Mouse (Mus musculus): ENCODE measurements around the gene Itgb4. TPM values are rescaled to one million over a fixed set of nuclear protein-coding genes. Genes with fewer than 3 reads are reported as not detected.
A peak's percentile ranks its signal among the peaks of the same experiment; 100 is the strongest.

The Itgb4 gene
- polyA plus RNA-seq, 1 experiment = 28.6 TPM

GRCm38 (mm10) chr11:116004840-116005700 is 30.6 kb downstream of the Itgb4 start:
- H3K4me3 ChIP-seq (replicated peaks; ENCODE audit: insufficient read depth, low read depth, low read length) = no peak overlapping the region
- no peaks in the 10 kb centered on the region for H3K27me3 ChIP-seq (ENCODE audit: control insufficient read depth, insufficient read depth, low read length)
- H3K4me1 ChIP-seq (ENCODE audit: control insufficient read depth, insufficient read depth, low read length) = peaks cover 27% of the 10 kb centered on the region
- TF ChIP-seq CTCF (IDR thresholded peaks at IDR 0.05; ENCODE audit: borderline replicate concordance, insufficient read depth, low read depth, low read length) (peak; percentile 16; the same call in 1 of the 2 replicates), POLR2A (IDR thresholded peaks at IDR 0.05; ENCODE audit: borderline replicate concordance, insufficient read depth, low read length) (no peak)
- no peak overlapping the region for H3K27ac ChIP-seq (ENCODE audit: insufficient read depth, low read length)
- 17% methylated on average over 54 of the region's 54 CpGs for WGBS
- peak; percentile 47 to 49 for DNase-seq

- no peak overlapping the region for H3K4me3 ChIP-seq (replicated peaks; ENCODE audit: insufficient read depth, low read depth, low read length)
- no peaks in the 10 kb centered on the region for H3K27me3 ChIP-seq (ENCODE audit: control insufficient read depth, insufficient read depth, low read length)
- DNase-seq = no peak
- peaks cover 35% of the 10 kb centered on the region for H3K4me1 ChIP-seq (ENCODE audit: control insufficient read depth, insufficient read depth, low read length)
- TF ChIP-seq CTCF (IDR thresholded peaks at IDR 0.05; ENCODE audit: borderline replicate concordance, insufficient read depth, low read depth, low read length) (no peak), POLR2A (IDR thresholded peaks at IDR 0.05; ENCODE audit: borderline replicate concordance, insufficient read depth, low read length) (no peak)
- H3K27ac ChIP-seq (ENCODE audit: insufficient read depth, low read length) = no peak overlapping the region
- WGBS = 92% methylated on average over 9 of the region's 9 CpGs
Measured at GRCm38 (mm10) chr11:116005701-116006419, 31.4 kb downstream of the Itgb4 start.

DNA sequence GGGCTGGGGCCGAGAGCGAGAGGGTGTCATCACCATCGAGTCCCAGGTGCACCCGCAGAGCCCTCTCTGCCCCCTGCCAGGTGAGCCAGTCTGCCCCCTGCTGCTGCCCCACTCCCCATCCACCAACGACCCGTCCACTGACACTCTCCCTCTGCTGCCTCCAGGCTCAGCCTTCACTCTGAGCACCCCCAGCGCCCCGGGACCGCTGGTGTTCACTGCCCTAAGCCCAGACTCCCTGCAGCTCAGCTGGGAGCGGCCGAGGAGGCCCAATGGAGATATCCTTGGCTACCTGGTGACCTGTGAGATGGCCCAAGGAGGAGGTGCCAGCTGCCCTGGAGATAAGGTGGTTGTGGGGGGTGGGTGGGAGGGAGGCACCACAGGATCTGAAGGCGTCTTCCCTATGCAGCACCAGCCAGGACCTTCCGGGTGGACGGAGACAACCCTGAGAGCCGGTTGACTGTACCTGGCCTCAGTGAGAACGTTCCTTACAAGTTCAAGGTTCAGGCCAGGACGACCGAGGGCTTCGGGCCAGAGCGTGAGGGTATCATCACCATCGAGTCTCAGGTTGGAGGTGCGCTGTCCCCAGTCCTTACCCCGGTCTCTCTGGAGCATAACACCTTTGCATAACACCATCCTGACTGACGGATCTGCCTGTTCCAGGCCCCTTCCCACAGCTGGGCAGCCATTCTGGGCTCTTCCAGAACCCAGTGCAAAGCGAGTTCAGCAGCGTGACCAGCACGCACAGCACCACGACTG is 32.8 kb downstream of the Itgb4 start:
- no peak overlapping the region for H3K4me3 ChIP-seq (replicated peaks; ENCODE audit: insufficient read depth, low read depth, low read length)
- H3K4me1 ChIP-seq (ENCODE audit: control insufficient read depth, insufficient read depth, low read length) = peaks cover 37% of the 10 kb centered on the region
- whole genome bisulfite sequencing = 94% methylated on average over 28 of the region's 28 CpGs
- TF ChIP-seq CTCF (IDR thresholded peaks at IDR 0.05; ENCODE audit: borderline replicate concordance, insufficient read depth, low read depth, low read length) (no peak), POLR2A (IDR thresholded peaks at IDR 0.05; ENCODE audit: borderline replicate concordance, insufficient read depth, low read length) (no peak)
- H3K27ac ChIP-seq (ENCODE audit: insufficient read depth, low read length) = no peak overlapping the region
- no peaks in the 10 kb centered on the region for H3K27me3 ChIP-seq (ENCODE audit: control insufficient read depth, insufficient read depth, low read length)
- DNase-seq = no peak

DNA sequence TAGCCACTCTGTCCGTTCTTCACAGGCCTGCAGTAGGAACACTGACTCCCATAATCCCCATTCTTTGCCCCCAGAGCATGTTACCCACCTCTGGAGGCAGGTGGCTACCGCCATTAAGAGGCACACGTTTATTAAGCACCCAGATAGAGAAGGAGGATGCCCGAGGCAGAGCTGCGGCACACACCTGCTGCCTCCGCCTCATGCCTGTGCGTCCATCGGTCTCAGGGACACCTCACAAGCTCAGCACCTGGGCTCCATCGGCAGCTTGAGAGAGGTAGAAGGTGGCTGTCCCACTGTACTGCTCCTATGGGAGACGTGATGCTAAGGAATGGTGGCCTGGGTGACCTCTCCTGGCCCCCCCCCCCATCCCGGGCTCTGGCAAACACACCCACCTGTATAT is 33.9 kb downstream of the Itgb4 start:
- Histone ChIP-seq H3K4me1 (ENCODE audit: control insufficient read depth, insufficient read depth, low read length) (peaks cover 40% of the 10 kb centered on the region), H3K27me3 (ENCODE audit: control insufficient read depth, insufficient read depth, low read length) (no peaks in the 10 kb centered on the region), H3K4me3 (replicated peaks; ENCODE audit: insufficient read depth, low read depth, low read length) (no peak overlapping the region), H3K27ac (ENCODE audit: insufficient read depth, low read length) (no peak overlapping the region)
- 93% methylated on average over 11 of the region's 11 CpGs for WGBS
- no peak for DNase-seq
- TF ChIP-seq CTCF (IDR thresholded peaks at IDR 0.05; ENCODE audit: borderline replicate concordance, insufficient read depth, low read depth, low read length) (no peak), POLR2A (IDR thresholded peaks at IDR 0.05; ENCODE audit: borderline replicate concordance, insufficient read depth, low read length) (no peak)

- WGBS = 65% methylated on average over 13 of the region's 13 CpGs
- peak in 1 of 2 experiments; percentile 43 for DNase-seq
- Histone ChIP-seq H3K4me3 (replicated peaks; ENCODE audit: insufficient read depth, low read depth, low read length) (no peak overlapping the region), H3K27ac (ENCODE audit: insufficient read depth, low read length) (peak overlapping the region; percentile 48), H3K27me3 (ENCODE audit: control insufficient read depth, insufficient read depth, low read length) (no peaks in the 10 kb centered on the region), H3K4me1 (ENCODE audit: control insufficient read depth, insufficient read depth, low read length) (peaks cover 40% of the 10 kb centered on the region)
- no peak for TF ChIP-seq POLR2A (IDR thresholded peaks at IDR 0.05; ENCODE audit: borderline replicate concordance, insufficient read depth, low read length)
- no peak for TF ChIP-seq CTCF (IDR thresholded peaks at IDR 0.05; ENCODE audit: borderline replicate concordance, insufficient read depth, low read depth, low read length)
Measured at GRCm38 (mm10) chr11:116008832-116009375, 34.4 kb downstream of the Itgb4 start.

- H3K4me1 ChIP-seq (ENCODE audit: control insufficient read depth, insufficient read depth, low read length) = peaks cover 40% of the 10 kb centered on the region
- TF ChIP-seq POLR2A (IDR thresholded peaks at IDR 0.05; ENCODE audit: borderline replicate concordance, insufficient read depth, low read length) (peak; percentile 47; the same call in 1 of the 2 replicates), CTCF (IDR thresholded peaks at IDR 0.05; ENCODE audit: borderline replicate concordance, insufficient read depth, low read depth, low read length) (no peak)
- H3K4me3 ChIP-seq (replicated peaks; ENCODE audit: insufficient read depth, low read depth, low read length) = peak overlapping the region; percentile 8
- 9% methylated on average over 11 of the region's 11 CpGs for WGBS
- no peaks in the 10 kb centered on the region for H3K27me3 ChIP-seq (ENCODE audit: control insufficient read depth, insufficient read depth, low read length)
- peak overlapping the region; percentile 60 for H3K27ac ChIP-seq (ENCODE audit: insufficient read depth, low read length)
- DNase-seq = peak; percentile 94 to 98
Measured at GRCm38 (mm10) chr11:116009661-116010060, 35.2 kb downstream of the Itgb4 start.

- Histone ChIP-seq H3K27me3 (ENCODE audit: control insufficient read depth, insufficient read depth, low read length) (no peaks in the 10 kb centered on the region), H3K4me1 (ENCODE audit: control insufficient read depth, insufficient read depth, low read length) (peaks cover 41% of the 10 kb centered on the region), H3K27ac (ENCODE audit: insufficient read depth, low read length) (peak overlapping the region; percentile 60), H3K4me3 (replicated peaks; ENCODE audit: insufficient read depth, low read depth, low read length) (no peak overlapping the region)
- TF ChIP-seq CTCF (IDR thresholded peaks at IDR 0.05; ENCODE audit: borderline replicate concordance, insufficient read depth, low read depth, low read length) (no peak), POLR2A (IDR thresholded peaks at IDR 0.05; ENCODE audit: borderline replicate concordance, insufficient read depth, low read length) (no peak)
- 30% methylated on average over 8 of the region's 8 CpGs for WGBS
- DNase-seq = no peak
Measured at GRCm38 (mm10) chr11:116010146-116010545, 35.6 kb downstream of the Itgb4 start.

All from cerebellum, adult 2 months (tissue).